Mouse (Mus musculus) kidney, postnatal 36 days (tissue): ENCODE measurements around the gene Gucy2d.

ENCODE experiments used
- DNase-seq, 2 experiments: peaks; one replicate each; pipeline ENCODE4 v3.0.0; 2021 to 2022; ENCODE audit warnings: mixed read lengths in 2 of 2

The Gucy2d gene

GRCm38 (mm10) chr7:98439956-98440466 is at the start of gene Gucy2d:
Gene Gucy2d, plus strand, starts transcription at chr7:98440416.
- DNase-seq, result peak in 1 of 2 experiments; percentile 44

DNA sequence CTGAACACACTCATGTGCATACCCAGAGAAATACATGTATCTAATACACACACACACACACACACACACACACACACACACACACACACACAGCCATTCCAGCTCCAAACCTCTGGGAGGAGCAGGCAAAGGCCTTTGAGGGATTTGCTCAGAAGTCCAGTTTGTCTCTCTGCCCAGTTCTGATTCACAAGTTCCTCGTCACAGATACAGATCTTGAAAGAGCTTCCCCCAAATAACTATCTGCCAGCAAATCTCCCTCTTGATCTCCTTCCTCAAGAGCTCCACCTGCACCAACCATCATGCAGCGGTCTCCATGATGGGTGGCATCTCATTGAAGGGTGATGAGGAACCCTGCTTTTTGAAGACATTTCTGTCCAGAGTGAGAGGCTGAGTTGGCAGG is 49.7 kb upstream of the Gucy2d start:
- no peak for DNase-seq

DNA sequence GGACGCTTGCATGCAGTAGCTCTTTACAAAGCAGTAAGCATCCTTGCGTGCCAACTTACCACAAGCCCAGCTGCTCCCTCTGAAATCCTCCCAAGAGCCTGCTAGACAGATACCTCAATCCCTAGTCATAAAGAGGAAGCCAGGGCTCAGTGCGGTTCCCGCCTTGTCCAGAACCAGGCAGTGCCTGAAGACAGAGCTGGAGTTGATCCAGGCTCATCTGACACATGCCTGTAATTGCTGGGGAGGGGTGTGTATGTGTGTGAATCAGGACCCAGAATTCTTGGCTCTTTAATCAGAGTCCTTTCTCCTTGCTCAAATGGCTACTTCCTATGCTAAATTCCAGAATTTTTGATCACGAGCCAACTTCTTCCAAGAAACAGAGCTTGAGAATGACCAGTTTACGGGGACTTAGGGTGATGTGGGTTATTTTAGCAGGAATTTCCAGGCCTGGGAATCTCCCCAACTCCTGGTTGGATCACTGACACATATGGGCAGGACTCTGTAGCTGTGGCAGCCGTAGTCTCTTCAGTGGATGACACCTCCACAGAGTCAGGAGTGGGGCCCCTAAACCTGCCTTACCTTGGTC is 48.8 kb upstream of the Gucy2d start:
- DNase-seq, result peak in 1 of 2 experiments; percentile 27

DNA sequence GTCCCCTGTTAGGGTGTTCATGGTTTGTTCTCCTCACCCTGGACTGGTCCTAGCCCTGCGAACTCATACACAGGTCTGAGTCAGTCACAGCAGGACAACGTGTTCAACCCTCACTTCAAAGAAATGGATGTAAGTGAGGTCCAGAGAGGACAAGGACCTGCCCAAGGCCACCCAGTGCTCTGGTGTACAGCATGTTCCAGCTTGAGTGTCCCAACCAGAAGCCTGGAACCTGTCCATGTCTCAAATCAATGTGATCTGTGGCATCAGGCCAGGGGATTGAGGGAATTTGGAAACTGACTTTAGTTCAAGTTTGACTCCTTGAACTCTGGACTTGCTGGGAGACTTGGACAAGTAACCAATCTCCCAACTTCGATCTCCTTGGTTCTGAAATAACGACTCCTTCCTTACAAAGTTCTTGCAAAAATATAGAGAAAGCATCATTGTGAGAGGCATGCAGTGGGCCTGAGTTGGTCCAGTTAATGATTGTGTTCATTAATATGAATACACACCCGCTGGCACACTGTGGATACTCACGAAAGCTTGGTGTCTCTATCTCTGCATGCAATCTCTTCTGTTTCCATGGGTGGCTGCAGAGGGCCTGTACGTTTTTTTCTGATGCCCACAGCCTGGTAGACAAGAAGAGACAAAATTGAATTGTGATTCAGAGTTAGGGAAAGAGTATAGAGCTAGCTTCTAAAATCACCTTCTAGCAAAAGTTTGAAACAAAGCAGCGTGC is 47.6 kb upstream of the Gucy2d start:
- peak; percentile 56 to 64 for DNase-seq

GRCm38 (mm10) chr7:98402582-98403574 is 37.3 kb upstream of the Gucy2d start:
- no peak for DNase-seq

GRCm38 (mm10) chr7:98403996-98404395 is 36.2 kb upstream of the Gucy2d start:
- no peak for DNase-seq

- no peak for DNase-seq
Measured at GRCm38 (mm10) chr7:98407615-98408014, 32.6 kb upstream of the Gucy2d start.

- DNase-seq, result no peak
Measured at GRCm38 (mm10) chr7:98413115-98413514, 27.1 kb upstream of the Gucy2d start.

DNA sequence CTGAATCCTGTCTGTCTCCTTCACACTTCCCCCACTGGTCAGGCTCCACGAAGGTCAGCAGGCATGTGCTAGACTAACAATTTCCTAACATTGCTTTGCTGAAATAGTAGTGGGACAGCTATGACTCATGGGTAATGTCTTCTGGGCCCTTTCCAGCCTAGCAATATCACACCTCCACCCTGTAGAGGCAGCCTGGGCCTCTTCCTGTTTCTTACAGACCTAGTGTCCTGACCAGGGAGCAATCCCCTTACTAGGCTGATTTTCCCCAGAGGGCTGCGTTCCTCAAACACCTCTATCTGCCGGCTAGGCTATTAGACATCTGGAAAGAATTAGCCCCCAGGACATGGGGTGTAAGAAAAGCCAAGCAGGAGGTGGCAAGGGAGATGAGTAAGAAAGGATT is 24.7 kb upstream of the Gucy2d start:
- no peak for DNase-seq

DNA sequence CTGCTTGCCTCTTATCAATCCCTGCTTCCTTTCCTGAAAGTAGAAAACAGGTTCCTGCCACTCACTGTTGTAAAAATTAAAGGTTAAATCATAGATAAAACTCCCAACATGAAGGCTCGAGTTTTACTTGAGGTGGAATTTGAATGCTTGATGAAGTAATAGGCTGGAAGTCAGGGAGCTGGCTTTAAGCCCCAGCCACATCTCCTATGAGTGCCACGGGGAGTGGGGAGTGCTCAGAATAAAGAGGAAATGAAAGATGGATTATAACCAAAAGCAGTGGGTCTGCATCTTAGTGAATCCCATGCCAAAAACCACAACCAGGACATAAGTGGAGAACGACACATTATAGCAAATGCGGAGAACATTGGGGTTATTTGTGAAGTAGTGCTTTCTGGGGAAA is 24.2 kb upstream of the Gucy2d start:
- no peak for DNase-seq

DNA sequence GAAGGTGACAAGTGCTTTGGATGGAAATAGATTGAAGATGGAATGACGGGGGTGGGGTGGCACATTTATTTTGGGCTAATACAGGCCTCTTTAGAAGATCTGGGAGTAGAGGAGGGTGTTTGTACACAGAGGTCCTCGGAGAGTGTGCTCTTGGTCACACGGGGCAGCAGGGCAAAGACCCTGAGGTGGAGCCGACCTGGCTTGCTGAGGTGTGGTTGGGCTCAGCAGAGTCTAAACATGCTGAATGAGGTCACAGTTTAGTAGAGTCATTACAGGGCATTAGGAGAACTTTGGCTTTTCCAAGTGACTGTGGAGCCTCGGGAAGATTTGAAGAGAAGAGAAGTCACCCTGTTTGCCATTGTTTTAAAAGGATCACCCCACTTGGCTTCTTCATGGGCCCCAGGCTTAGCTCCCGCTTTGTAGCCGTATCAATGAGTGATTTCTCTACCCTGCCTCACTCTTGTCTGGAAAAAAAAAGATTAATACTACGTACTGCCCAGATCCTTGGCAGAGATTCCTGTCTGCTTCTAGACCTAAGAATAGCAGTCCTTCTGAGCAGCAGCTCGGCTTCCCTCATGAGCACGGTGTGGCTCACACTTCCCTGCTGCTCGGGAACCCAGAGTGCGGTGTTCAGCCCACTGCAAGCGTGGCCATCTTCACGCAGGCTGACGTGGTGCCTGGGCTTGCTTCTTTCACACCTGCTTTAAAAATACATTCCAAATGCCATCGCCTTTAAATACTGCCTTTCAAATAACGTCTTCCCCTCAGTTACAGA is 22.0 kb upstream of the Gucy2d start:
- peak; percentile 52 to 53 for DNase-seq

GRCm38 (mm10) chr7:98419366-98419765 is 20.9 kb upstream of the Gucy2d start:
- DNase-seq, result peak; percentile 74 to 76

DNA sequence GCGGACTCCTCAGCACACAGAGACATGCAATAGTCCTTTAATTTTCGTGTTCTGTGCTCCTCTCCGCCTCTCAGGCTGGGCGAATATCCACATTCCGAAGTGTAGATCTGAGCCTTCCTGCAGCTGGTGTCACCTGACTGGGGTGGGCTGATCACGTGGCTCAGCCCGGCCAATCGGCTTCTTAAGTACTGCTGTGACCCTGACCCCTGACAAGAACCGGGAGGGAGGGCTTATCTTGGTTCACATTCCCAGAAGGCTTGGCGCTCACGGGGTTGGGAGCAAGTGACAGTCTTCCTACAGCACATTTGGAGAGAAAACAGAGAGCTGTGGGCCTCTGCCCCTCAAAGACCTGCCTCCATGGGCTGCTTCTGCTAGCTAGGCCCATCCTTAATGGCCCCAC is 16.7 kb upstream of the Gucy2d start:
- DNase-seq, result no peak

GRCm38 (mm10) chr7:98424396-98424795 is 15.8 kb upstream of the Gucy2d start:
- DNase-seq, result no peak

DNA sequence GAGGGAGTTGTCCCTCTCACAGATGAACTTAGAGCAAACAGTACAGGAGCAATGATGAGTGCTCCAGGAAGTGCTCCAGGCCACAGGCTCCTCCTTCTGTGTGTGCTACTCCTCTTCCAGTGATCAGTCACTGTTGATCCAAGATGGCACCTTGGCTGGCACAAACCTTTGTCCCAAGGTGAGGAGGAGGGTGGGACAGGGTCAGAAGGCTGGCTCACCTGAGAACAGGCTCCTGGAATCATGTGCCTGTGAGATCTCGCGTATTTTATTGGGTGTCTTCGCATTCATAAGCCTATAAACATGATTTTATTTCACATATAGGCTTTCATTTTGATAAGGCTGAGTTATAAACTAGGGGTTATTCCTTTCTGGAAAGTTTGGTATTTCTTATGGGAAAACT is 14.7 kb upstream of the Gucy2d start:
- DNase-seq, result no peak

DNA sequence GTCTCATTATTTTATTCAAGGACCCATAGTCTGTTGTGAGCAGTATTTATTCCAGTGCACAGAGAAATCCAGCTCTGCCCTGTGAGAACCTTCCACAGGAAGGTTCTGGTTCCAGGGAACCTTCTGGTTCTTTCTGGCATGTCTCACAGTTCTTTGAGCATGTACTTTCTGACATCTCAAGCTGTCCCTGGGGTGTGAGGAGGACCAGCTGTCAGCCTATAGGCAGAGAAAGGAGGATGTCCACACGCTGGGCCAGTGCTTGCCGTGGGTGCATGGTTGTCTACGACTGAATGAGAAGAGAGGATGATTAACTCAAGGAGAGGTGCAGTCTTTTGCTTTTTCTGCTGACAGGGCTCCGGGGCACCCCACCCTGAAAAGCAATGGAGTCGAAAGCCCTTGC is 13.6 kb upstream of the Gucy2d start:
- no peak for DNase-seq

DNA sequence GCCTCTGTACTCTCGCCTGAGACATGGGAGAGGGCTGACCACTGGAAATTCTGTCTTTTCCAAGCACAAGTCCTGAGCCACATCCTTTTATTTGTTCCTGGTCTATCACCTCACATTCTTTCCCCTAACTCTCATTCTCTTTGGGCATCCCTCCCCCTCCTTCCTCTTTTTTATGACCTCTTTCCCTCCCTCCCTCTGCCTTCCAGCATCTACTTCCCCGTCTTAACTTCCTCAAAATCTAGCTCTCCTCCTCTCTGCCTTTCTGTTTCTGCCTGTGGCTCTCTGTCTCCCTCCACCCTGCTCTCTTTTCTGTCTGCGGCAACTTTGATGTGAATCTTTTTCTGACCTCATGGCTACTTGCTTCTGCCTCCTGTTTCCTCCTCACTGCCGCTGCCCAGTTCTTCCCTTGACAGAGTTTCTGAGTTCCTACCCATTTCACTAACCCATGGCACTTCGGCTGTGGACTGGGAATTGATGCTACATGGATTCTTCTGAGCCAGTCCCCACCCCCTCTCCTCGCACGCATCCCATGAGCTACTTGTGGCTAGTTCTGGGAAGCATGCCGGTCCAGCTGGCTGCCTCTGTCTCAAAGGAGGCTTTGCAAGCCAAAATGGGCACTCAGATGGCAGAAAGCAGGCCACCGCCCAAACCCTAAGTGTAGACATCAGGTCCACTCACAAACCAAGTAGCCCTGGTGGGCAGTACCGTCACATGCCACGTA is 12.9 kb upstream of the Gucy2d start:
- DNase-seq, result no peak

GRCm38 (mm10) chr7:98429579-98429978 is 10.6 kb upstream of the Gucy2d start:
- DNase-seq, result no peak

GRCm38 (mm10) chr7:98430785-98431184 is 9.4 kb upstream of the Gucy2d start:
- DNase-seq, result peak; percentile 74 to 88

GRCm38 (mm10) chr7:98437629-98438028 is 2.6 kb upstream of the Gucy2d start:
- DNase-seq, result peak; percentile 23 to 69

DNA sequence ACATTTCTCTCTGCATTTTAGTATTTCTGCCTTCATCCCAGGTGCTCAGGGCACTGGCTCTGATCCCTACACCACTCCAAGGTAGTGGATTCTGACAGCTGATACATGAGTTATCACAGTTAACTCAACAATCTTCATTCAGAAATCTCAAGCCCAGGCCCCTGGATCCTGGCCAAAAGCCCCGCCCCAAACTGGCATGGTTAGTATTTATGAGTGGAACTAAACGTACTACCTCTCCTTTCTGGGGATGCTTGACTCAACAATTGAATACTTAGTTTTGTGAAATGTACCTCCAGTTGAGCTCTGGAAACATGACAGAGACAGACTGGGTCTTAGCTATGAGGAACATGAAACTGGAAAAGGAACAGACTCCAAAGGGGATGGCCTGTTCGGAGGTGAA is 6.7 kb downstream of the Gucy2d start:
- DNase-seq, result peak in 1 of 2 experiments; percentile 25
